Mouse (Mus musculus) retina, embryonic 14.5 days (tissue): ENCODE measurements at regions not wholly inside any gene's neighbourhood (a gene's known extent, or its start where the extent isn't known, plus 50 kb on each side); places are given as distances from the start of the nearest gene placed in this dataset.
A peak's percentile ranks its signal among the peaks of the same experiment; 100 is the strongest.

Experiments
- DNase-seq: peaks from one replicate; pipeline ENCODE4 v3.0.0-alpha.2; 2015; ENCODE audit warnings: low spot score

- DNase-seq, result no peak
These were observed 743.1 kb downstream of the Stim2 start for GRCm38 (mm10) chr5:54741440-54741839.

GRCm38 (mm10) chr5:54746973-54747372 lies 748.7 kb downstream of the Stim2 start:
- no peak for DNase-seq

GRCm38 (mm10) chr5:54753372-54753771 lies 755.1 kb downstream of the Stim2 start:
- no peak for DNase-seq

GRCm38 (mm10) chr5:54759657-54760056 lies 761.4 kb downstream of the Stim2 start:
- no peak for DNase-seq

- no peak for DNase-seq
These were observed 764.7 kb downstream of the Stim2 start for GRCm38 (mm10) chr5:54763019-54763418.

- peak; percentile 82 for DNase-seq
These were observed 798.7 kb downstream of the Stim2 start for GRCm38 (mm10) chr5:54796953-54797450.

- no peak for DNase-seq
These were observed 828.8 kb downstream of the Stim2 start for GRCm38 (mm10) chr5:54827076-54827475.
